Mouse (Mus musculus) small intestine, adult 2 months (tissue): ENCODE measurements around the gene Clptm1l.

Source experiments
- CTCF ChIP-seq: fragments of 200-500 bp; IDR thresholded peaks from 2 replicates; pipeline ENCODE4 v1.5.1; 2012; ENCODE audit warnings: low read depth, mild to moderate bottlenecking, control low read depth, inconsistent platforms, low read length, moderate library complexity, mixed read lengths; ENCODE audit not compliant: insufficient replicate concordance, insufficient read length; ENCODE audit errors: extremely low read depth
- POLR2A ChIP-seq: fragments of 200-500 bp; IDR thresholded peaks from 2 replicates; pipeline ENCODE4 v1.6.1; 2012; ENCODE audit warnings: low read depth, mild to moderate bottlenecking, control low read depth, inconsistent platforms, low read length, moderate library complexity

DNA sequence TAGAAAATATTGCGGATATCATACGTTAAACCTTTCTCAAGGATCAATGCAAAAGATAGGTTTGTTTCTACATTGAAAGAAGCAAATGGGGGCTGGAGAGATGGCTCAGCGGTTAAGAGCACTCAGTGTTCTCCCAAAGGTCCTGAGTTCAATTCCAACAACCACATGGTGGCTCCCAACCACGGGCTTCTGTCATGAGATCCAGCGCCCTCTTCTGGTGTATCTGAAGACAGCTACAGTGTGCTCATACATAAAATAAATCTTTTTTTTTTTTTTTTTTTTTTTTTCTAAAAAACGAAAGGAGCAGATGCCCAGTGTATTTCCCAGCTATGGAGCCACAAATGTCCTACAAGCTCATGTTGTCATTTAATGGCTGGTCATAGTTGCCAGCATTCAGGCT is 16.8 kb downstream of the Clptm1l start:
- TF ChIP-seq CTCF: peak; percentile 20; the same call in 1 of the 2 replicates
- no peak for TF ChIP-seq POLR2A
